Mouse (Mus musculus) stomach, postnatal 0 days (tissue): ENCODE data around the gene Ndufc2. TPM values are rescaled to one million over a fixed set of nuclear protein-coding genes. Genes with fewer than 3 reads are reported as not detected.
A peak's percentile ranks its signal among the peaks of the same experiment; 100 is the strongest.

Experiments used
- ATAC-seq: fragments of 200-750 bp; cut with Nextera tagmentation; 2 replicates; pipeline ENCODE4 v1.8.0; 2017; ENCODE audit not compliant: low FRiP score, low TSS enrichment
- DNase-seq: peaks from one replicate; pipeline ENCODE4 v3.0.0-alpha.2; 2016; ENCODE audit warnings: low spot score
- H3K27ac ChIP-seq: fragments of 300-500 bp; sonication (generic); replicated peaks from 2 replicates; pipeline ENCODE4 v1.5.1; 2014; ENCODE audit warnings: mild to moderate bottlenecking, control low read depth
- H3K27me3 ChIP-seq: fragments of 300-500 bp; sonication (generic); 2 replicates; pipeline ENCODE4 v1.6.1; 2014; ENCODE audit warnings: low read length; ENCODE audit not compliant: control insufficient read depth, insufficient read depth
- H3K36me3 ChIP-seq: fragments of 300-500 bp; sonication (generic); 2 replicates; pipeline ENCODE4 v1.6.1; 2014; ENCODE audit warnings: low read length, mixed read lengths; ENCODE audit not compliant: control insufficient read depth, insufficient read depth
- H3K4me1 ChIP-seq: fragments of 300-500 bp; sonication (generic); replicated peaks from 2 replicates; pipeline ENCODE4 v1.6.1; 2014; ENCODE audit warnings: antibody characterized with exemption; ENCODE audit not compliant: control insufficient read depth, insufficient read depth
- H3K4me2 ChIP-seq: fragments of 300-500 bp; sonication (generic); replicated peaks from 2 replicates; pipeline ENCODE4 v1.6.1; 2014; ENCODE audit warnings: low read depth, mild to moderate bottlenecking, control low read depth, moderate library complexity
- H3K4me3 ChIP-seq: fragments of 300-500 bp; sonication (generic); 2 replicates; pipeline ENCODE4 v1.5.1; 2014; ENCODE audit warnings: low read depth, low read length, control low read depth
- H3K9ac ChIP-seq: fragments of 300-500 bp; sonication (generic); 2 replicates; pipeline ENCODE4 v1.6.1; 2014; ENCODE audit warnings: mild to moderate bottlenecking, low read length, control low read depth, mixed read lengths
- H3K9me3 ChIP-seq: fragments of 300-500 bp; sonication (generic); 2 replicates; pipeline ENCODE4 v1.6.1; 2016; ENCODE audit warnings: low read length; ENCODE audit not compliant: control insufficient read depth
- CTCF ChIP-seq: IDR thresholded peaks from 2 replicates; pipeline ENCODE4 v1.5.1; 2016; ENCODE audit warnings: antibody characterized with exemption, low read depth, mild to moderate bottlenecking, moderate library complexity
- EP300 ChIP-seq: optimal IDR thresholded peaks from 2 replicates; pipeline ENCODE3; 2016; ENCODE audit warnings: antibody characterized with exemption
- WGBS: fragments of 180-500 bp; shearing (Covaris S2); extraction: QIAGEN DNeasy Blood & Tissue Kit; methylation state at CpG from one replicate; pipeline ENCODE4 v1.1.7; 2014; 5-methylcytosine and 5-hydroxymethylcytosine counted together
- polyA plus RNA-seq: library from polyadenylated mRNA; unstranded; fragments of >200 nt; fragmentation: Nextera tagmentation; extraction: Ambion mirVana; gene quantifications from 2 replicates; pipeline ENCODE4 v1.2.1, GENCODE M21; 2015

Ndufc2 gene
- polyA plus RNA-seq, 1 experiment from 2014 or later = 439 TPM

DNA sequence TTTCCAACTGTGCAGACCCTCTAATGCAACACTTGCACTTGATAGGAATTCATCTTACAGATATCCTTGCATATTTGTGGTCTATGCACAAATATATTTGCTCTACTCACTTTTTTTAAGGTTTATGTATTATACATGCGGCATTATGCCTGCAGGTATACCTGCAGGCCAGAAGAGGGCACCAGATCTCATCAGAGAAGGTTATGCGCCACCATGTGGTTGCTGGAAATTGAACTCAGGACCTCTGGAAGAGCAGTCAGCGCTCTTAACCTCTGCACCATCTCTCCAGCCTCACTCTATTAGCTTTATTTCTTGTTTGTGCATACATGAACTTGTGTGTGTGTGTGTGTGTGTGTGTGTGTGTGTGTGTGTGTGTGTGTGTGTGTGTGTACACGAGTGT lies 38.3 kb upstream of the Ndufc2 start:
- ATAC-seq = no peak
- 25% methylated on average over 4 of the region's 4 CpGs for WGBS

DNA sequence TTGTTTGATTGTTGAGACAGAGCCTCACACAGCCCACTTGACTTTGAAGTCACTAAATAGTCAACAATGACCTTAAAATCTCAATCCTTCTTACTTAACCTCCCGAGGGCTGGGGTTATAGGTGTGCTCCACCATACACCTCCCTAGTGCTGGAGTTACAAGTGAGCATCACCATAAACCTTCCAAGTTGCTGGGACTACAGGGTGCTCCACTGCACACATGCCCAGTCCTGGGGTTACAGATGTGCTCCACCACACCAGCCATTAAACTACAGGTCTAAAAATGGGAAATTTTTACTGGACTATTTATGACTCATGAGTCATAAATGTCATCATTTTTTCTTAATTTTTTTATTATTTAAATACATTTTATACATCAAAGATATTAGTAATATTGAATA lies 33.9 kb upstream of the Ndufc2 start:
- Histone ChIP-seq H3K4me3 (no peak overlapping the region), H3K4me1 (no peaks in the 10 kb centered on the region; the same call in 1 of the 2 replicates), H3K27me3 (no peaks in the 10 kb centered on the region), H3K9me3 (no peaks in the 10 kb centered on the region), H3K4me2 (no peak overlapping the region), H3K9ac (no peak overlapping the region), H3K27ac (no peak overlapping the region), H3K36me3 (no peaks in the 10 kb centered on the region)
- TF ChIP-seq CTCF (no peak), EP300 (no peak)
- DNase-seq (peak; percentile 4), ATAC-seq (no peak)
- WGBS = 57% methylated on average over 1 of the region's 1 CpGs

More for the DNA sequence above, 38.3 kb upstream of the Ndufc2 start:
- no peaks in the 10 kb centered on the region for H3K9me3 ChIP-seq
- TF ChIP-seq EP300 (no peak), CTCF (peak; percentile 82)
- H3K4me2 ChIP-seq = no peak overlapping the region
- no peak overlapping the region for H3K9ac ChIP-seq
- no peaks in the 10 kb centered on the region for H3K36me3 ChIP-seq
- H3K27me3 ChIP-seq = no peaks in the 10 kb centered on the region
- peak; percentile 40 for DNase-seq
- H3K27ac ChIP-seq = no peak overlapping the region
- H3K4me1 ChIP-seq = no peaks in the 10 kb centered on the region
- H3K4me3 ChIP-seq = no peak overlapping the region

DNA sequence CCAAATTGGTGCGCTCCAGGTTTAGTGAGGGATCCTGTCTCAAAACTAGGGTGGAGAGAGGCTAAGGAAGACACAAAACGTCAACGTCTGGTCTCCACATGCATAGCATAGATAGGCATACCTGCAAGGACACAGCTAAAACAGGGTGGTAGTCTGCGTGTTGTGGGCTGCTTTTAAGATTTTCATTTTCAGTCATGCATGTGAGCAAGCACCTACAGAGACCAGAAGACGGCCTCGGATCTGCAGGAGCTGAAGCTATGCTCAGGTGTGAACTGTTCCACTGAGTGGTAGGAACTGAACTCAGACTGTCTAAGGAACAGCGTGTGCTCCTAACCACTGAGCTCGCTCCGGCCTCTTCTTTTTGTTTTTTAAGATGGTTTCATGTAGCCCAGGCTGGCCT lies 24.7 kb upstream of the Ndufc2 start:
- H3K27me3 ChIP-seq = no peaks in the 10 kb centered on the region
- peaks cover 10% of the 10 kb centered on the region for H3K36me3 ChIP-seq
- ATAC-seq = no peak
- no peak overlapping the region for H3K4me3 ChIP-seq
- H3K9me3 ChIP-seq = no peaks in the 10 kb centered on the region
- TF ChIP-seq EP300 (no peak), CTCF (no peak)
- no peak overlapping the region for H3K9ac ChIP-seq
- H3K27ac ChIP-seq = no peak overlapping the region
- no peak overlapping the region for H3K4me2 ChIP-seq
- DNase-seq = no peak
- no peaks in the 10 kb centered on the region; the same call in 1 of the 2 replicates for H3K4me1 ChIP-seq
- whole genome bisulfite sequencing = 94% methylated on average over 9 of the region's 9 CpGs

DNA sequence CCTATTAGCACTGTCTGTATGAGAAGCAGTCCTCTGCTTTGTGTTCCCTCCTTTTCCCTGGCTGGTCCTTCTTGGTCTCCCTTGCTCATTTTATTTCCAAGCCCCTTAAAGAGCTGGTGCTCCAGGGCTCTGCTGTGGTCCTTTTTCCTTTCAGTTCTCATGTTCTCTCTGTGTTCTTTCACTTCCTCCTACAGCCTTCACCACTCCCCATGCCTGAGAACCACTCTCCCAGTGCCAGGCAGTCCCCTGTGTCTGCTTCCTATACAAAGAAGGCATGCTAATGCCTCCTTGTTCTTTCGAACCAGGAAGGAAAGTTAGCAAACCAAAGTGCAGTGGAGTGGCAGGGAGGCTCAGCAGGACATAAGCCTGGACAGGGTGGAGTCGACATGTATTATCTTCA lies 23.9 kb upstream of the Ndufc2 start:
- H3K4me3 ChIP-seq = no peak overlapping the region
- H3K27ac ChIP-seq = no peak overlapping the region
- no peak for TF ChIP-seq EP300
- TF ChIP-seq CTCF = no peak
- no peaks in the 10 kb centered on the region for H3K9me3 ChIP-seq
- DNase-seq (no peak), ATAC-seq (no peak)
- peaks cover 10% of the 10 kb centered on the region for H3K36me3 ChIP-seq
- 85% methylated on average over 2 of the region's 2 CpGs for WGBS
- H3K4me1 ChIP-seq = no peaks in the 10 kb centered on the region; the same call in 1 of the 2 replicates
- no peaks in the 10 kb centered on the region for H3K27me3 ChIP-seq
- no peak overlapping the region for H3K4me2 ChIP-seq
- H3K9ac ChIP-seq = no peak overlapping the region

DNA sequence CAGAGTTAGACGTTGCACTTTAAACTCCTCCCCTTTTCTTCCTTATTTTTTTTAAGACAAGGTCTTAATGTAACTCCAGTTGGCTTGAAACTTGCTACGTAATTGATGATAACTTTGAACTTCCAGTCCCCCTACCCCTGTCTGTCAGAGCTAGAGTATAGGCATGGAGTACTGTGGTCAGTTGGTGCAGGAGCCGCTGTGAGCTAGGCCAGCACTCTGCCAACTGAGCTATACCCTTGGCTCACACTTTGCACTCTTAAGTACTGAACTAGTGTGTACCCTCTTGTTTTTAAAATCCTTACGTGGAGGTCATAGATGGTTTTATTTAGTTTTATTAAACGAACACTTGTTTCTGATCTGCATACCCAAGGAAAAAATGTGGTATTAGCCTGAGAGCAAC lies 20.5 kb upstream of the Ndufc2 start:
- H3K4me3 ChIP-seq = no peak overlapping the region
- DNase-seq (no peak), ATAC-seq (no peak)
- no peaks in the 10 kb centered on the region for H3K4me1 ChIP-seq
- no peak overlapping the region for H3K4me2 ChIP-seq
- no peaks in the 10 kb centered on the region for H3K9me3 ChIP-seq
- no peak overlapping the region for H3K9ac ChIP-seq
- no peaks in the 10 kb centered on the region for H3K27me3 ChIP-seq
- WGBS = 90% methylated on average over 5 of the region's 5 CpGs
- no peak overlapping the region for H3K27ac ChIP-seq
- TF ChIP-seq EP300 (no peak), CTCF (no peak)
- H3K36me3 ChIP-seq = peaks cover 18% of the 10 kb centered on the region

DNA sequence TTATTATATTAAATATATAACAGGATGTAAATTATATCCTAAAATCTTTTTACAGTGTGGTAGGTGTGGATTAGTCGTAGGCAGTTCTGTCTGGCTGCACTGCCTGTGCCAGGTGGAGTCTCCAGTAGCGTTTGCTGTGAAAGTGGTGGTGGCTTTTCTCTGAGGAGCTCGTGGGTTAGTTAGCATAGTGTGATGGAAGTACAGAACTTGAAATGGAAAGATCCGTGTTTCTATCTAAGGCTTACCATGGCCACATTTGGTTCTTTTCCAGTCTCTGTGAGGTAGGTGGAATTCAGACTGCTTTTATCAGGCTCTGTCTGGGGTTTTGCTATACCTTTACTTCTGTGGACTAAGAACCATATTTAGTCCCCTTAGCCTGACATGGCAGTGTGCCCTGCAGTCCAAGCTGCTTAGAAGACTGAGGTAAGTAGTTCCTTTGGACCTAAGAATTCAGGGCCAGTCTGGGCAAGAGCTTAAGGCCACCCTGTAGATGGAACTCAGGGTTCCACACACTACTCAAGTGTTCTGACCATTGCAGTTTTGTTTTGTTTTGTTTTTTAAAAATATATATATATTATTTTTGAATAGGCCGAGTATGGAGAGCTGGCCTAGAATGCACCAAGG lies 19.2 kb upstream of the Ndufc2 start:
- no peak for TF ChIP-seq EP300
- TF ChIP-seq CTCF = no peak
- Histone ChIP-seq H3K4me2 (no peak overlapping the region), H3K4me3 (no peak overlapping the region), H3K36me3 (peaks cover 17% of the 10 kb centered on the region), H3K9ac (no peak overlapping the region), H3K4me1 (no peaks in the 10 kb centered on the region), H3K27me3 (no peaks in the 10 kb centered on the region), H3K9me3 (no peaks in the 10 kb centered on the region), H3K27ac (no peak overlapping the region)
- DNase-seq (no peak), ATAC-seq (no peak)
- 92% methylated on average over 5 of the region's 5 CpGs for WGBS
